Mouse (Mus musculus) ZHBTc4 (cell line): ENCODE measurements around the gene Gm45808.
"Not testable (repeated sequence)": the region's sequence is repeated elsewhere in the genome, so short reads cannot be mapped to it uniquely, and the experiment has no call there.

ENCODE experiments used
- DNase-seq: peaks from one replicate; pipeline ENCODE4 v3.0.0-alpha.2; 2011; ENCODE audit warnings: low read depth, low spot score

Gene Gm45808

GRCm38 (mm10) chr7:45470869-45471268, 15.7 kb downstream of the Gm45808 start:
- DNase-seq: peak; percentile 78

GRCm38 (mm10) chr7:45467090-45467670, 19.4 kb downstream of the Gm45808 start:
- DNase-seq: peak; percentile 58

GRCm38 (mm10) chr7:45466283-45467089, 20.1 kb downstream of the Gm45808 start, which contains the start of gene Bax:
Bax (minus strand) TSS chr7:45466898.
- peak; percentile 98 for DNase-seq

GRCm38 (mm10) chr7:45465549-45465948, 21.1 kb downstream of the Gm45808 start:
- peak; percentile 67 for DNase-seq

DNA sequence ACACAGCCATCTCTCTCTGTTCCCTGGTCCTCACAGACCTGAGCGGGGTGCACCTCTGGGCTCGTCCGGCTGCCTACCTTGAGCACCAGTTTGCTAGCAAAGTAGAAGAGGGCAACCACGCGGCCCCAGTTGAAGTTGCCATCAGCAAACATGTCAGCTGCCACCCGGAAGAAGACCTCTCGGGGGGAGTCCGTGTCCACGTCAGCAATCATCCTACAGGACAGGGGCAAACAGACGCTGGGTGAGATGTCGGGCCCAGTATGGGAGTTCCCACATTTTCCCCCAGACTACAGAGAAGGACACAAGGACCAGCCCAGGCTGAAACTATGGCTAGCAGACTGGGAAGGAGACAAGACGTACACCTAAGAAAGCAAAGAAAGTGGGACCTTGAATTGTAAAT, 21.5 kb downstream of the Gm45808 start:
- DNase-seq: no peak

DNA sequence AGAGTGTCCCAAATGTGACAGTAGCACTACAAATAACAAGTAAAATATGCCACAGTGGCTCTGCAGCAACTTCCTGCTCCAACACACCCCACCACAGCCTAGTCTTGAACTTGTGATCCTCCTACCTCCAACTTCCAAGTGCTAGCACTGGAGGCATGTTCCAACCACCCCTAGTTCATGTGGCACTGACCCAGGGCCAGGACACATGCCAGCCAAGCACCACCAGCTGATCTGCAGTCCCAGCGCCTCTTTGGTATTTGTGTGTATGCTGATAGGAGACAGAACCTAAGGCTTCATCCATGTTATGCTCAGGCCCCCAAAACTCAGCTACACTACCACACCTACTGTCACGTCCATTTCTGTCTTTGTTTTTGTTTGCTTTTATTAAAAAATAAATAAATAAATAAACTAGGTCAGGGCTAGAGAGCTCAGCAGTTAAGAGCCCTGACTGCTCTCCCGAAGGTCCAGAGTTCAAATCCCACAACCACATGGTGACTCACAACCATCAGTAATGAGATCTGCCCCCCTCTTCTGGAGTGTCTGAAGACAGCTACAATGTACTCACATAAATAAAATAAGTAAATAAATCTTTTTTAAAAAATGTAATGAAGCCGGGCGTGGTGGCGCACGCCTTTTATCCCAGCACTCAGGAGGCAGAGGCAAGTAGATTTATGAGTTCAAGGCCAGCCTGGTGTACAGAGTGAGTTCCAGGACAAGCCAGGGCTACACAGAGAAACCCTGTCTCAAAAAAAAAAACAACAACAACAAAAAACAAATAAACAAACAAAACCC, 22.4 kb downstream of the Gm45808 start:
- DNase-seq: no peak

DNA sequence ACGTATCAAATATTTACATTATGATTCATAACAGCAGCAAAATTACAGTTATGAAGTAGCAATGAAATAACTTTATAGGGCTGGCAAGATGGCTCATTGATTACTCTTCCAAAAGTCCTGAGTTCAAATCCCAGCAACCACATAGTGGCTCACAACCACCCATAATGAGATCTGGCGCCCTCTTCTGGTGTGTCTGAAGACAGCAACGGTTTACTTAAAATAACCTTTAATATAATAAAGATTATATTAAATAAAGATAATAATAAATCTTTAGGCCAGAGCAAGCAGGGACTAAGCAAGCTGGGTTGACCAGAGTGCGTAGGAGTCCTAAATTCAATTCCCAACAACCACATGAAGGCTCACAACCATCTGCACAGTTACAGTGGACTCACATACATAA, 23.7 kb downstream of the Gm45808 start:
- not testable (repeated sequence) for DNase-seq

GRCm38 (mm10) chr7:45462325-45462724, 24.3 kb downstream of the Gm45808 start:
- peak; percentile 55 for DNase-seq

GRCm38 (mm10) chr7:45461781-45462180, 24.8 kb downstream of the Gm45808 start:
- no peak for DNase-seq

DNA sequence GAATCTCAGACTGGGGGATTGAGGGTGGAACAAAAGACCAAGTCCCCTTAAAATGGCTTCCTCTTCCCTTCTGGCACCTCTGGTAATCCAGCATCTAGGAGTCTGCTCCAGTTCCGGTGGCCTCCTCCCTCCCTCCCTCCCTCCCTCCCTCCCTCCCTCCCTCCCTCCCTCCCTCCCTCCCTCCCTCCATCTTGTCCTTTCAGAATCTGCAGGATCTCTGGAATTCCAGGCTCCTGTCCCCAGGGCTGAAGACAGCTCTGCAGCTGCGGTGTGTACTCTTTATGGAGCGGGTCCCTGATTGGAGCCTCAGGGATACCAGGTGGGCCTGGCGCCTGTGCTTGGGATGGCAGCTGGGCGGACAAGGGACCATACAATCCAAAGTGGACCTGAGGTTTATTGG, 25.3 kb downstream of the Gm45808 start:
- DNase-seq: peak; percentile 87

DNA sequence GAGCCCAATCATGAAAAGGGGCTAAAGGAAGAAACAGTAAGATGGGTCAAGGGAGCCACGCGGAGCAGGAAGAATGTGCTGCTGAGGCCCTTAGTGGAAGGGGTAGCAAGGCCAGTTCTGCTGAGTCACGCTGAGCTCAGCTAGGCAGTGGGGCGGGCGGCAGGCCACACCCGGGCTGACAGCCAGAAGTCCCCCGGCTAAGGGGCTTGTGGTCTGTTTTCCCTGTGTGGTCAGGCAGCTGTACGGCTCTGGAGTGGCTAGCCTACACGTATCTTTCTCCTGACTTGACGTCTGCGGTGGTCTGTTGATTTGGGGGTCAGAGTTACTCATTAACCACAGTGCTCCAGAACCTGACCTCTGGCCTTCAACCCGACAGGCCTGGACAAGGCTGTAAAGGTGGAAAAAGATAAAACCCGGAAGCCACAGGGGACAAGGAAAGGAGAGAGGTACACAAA, 25.7 kb downstream of the Gm45808 start:
- peak; percentile 83 for DNase-seq

DNA sequence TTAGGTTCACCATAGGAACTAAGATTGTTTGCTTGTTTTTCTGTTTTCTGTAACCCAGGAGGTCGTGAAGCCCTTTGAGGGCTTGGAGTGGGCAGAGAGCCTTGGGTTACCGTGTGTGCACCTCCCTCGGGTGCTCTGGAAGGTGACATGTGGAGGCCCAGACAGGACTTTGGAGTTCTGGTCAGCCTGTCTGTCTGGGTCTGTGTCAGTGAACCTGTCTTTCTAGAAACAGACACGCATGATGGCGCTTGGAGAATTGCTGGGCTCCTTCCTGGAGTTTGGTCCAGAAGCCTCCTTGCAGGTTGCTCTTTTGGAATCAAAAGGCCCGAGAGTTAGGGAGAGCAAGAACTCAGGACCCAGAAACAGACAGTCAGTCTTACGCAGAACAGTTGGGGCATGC, 26.2 kb downstream of the Gm45808 start:
- DNase-seq: peak; percentile 35

DNA sequence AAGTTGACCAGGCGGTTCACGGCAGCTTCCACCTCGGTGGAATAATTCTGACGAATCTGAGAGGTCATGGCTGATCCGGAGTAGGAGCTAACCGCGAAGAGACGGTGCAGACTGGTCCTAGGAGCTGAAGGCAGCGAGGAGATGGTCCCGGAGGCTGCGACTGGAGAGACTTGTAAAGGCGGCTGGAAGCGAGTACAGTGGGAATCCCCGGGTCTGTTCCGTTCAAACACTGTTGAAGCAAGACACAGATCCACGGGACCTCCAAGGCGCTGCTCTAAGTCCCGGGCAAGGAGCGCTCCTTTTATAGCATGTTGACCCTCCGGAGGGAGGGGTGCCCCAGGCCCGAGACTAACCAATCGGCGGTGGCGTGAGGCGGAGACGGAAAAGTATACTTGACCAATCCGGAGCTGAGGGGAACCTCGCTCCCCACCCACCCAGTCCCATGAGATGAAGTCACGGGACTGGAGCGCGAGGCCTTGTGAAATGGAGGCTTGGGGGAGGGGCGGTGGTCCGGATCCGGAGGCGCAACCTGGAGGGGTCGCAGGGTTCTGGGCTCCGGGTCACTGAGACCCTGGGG, 27.0 kb downstream of the Gm45808 start, which contains the start of gene Ftl1:
Gene Ftl1 (minus strand): TSS at position 321 of the 577 bp plus-strand sequence.
- peak; percentile 99 for DNase-seq

DNA sequence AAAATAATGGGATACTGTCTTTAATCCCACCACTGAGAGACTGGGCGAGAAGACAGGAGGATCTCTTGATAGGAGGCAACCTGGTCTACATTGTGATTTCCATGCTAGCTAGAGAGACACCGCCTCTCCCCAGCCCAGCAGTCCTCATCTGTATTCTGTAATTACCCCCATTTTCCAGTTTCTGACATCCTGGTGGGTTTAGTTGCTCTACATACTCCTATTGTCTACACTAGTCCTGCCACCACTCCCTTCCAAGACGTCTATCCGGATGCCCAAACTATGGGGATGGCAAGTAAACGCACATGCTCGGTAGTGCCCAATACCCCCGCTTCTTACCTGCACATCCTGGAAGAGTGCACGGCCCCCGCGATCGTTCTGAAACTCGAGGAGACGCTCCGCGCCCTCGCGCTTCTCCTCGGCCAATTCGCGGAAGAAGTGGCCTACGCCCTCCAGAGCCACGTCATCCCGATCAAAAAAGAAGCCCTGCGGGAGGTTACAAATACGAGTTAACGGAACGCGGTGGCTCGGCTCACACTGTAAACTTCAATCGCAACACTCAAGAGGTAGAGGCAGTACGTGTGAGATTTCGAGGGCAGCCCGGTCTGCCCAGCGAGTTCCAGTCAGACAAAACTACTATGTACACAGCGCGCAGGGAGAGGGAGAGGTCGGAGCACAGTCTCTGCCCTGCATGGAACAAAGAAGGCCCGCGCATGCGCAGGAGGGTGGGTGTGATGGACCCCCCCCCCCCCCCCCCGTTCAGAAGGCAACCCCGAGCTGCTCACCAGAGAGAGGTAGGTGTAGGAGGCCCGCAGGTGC, 27.7 kb downstream of the Gm45808 start:
- peak; percentile 79 for DNase-seq

- DNase-seq: peak; percentile 84
Measured at GRCm38 (mm10) chr7:45457204-45458060, 29.2 kb downstream of the Gm45808 start.

DNA sequence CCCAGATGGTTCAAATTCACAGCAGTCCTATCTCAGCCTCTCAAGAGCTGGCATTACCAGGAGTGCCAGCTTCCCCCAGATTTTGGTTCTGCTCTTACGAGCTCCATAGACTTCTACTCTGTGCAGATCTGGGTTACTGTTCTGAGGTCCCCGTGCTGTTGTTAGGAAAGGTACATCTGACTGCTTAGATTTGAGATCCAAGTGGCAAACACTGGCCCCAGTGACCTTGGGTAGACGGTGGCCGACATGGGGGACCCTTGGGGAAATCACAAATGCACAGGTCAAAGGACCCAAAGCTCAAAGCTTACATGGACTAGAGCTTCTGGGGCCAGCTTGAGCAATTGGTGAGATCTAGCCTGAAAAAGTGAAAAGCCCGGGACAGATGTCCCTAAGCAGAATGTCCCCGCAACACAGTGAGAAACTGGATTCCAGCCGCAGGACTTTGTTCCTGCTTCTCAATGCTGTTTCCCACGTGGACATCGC, 29.8 kb downstream of the Gm45808 start:
- DNase-seq: peak; percentile 76

DNA sequence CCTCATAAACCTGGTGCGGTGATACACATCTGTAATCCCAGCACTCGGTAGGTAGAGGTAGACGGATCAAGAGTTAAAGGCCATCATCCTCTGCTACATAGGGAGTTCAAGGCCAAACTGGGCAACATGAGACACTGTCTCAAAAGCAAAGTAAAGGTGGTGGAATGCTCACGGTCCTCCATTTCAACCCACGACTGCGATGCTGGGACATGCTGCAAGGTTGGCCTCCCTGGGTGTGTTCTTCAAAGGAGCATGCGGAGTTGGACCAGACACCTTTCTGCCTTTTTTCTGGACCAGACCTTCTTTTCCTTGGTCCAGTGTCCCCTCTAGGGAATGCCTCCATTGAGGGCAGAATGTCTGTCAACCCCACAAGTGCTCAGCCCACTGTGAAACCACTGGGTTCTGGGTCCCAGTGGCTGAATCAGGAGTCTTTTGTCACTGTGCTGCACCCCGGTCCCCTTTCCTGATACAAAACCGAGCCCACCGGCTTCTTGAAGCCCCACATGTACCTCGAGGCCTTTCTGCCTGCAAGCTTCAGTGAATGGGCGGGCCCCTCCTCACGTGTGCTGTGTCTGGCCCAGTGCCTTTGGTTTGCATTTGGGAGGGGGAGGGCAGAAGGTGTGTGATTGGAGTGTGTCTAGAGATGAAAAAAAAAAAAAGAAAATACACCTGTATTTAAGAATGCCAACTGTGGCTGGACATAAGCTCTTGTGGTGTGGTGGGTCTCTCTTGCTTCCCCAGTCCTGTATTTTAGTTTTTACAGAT, 30.5 kb downstream of the Gm45808 start:
- DNase-seq: peak; percentile 81

GRCm38 (mm10) chr7:45454971-45455370, 31.6 kb downstream of the Gm45808 start:
- no peak for DNase-seq
